Mouse (Mus musculus): ENCODE measurements at regions not wholly inside any gene's neighbourhood (a gene's known extent, or its start where the extent isn't known, plus 50 kb on each side); places are given as distances from the start of the nearest gene placed in this dataset.

DNA sequence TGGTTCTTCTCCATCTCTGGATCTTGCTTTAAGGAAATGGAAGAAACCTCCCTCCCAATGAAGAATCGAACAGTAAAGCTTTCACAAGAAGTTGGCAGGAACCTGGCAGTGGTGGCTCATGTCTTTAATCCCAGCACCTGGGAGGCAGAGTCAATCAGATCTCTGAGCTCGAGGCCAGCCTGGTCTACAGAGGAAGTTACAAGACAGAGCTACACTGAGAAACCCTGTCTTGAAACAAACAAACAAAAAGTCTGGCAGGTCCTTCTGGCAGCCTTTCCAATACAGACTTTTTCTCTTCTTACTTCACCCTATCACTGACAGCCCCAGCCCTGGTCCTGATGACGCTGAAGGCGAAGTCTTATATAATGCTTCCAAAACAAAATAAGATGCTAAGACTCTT, 104.6 kb downstream of the Srek1 start:
- TF ChIP-seq EP300 (IDR thresholded peaks at IDR 0.05), result no peak
- TF ChIP-seq CTCF (IDR thresholded peaks at IDR 0.05), result no peak

All from lung, postnatal 0 days (tissue).